Mouse (Mus musculus) intestine, embryonic 16.5 days (tissue): Measurements from ENCODE around the gene Mlh1. TPM values are rescaled to one million over a fixed set of nuclear protein-coding genes. Genes with fewer than 3 reads are reported as not detected.

Experiments used
- ATAC-seq: fragments of 200-750 bp; cut with Nextera tagmentation; 2 replicates; pipeline ENCODE4 v1.8.0; 2017; ENCODE audit warnings: moderate TSS enrichment, moderate library complexity
- H3K27ac ChIP-seq: fragments of 300-500 bp; sonication (generic); 2 replicates; pipeline ENCODE4 v1.5.1; 2014; ENCODE audit warnings: mild to moderate bottlenecking, low read length
- H3K27me3 ChIP-seq: fragments of 300-500 bp; sonication (generic); replicated peaks from 2 replicates; pipeline ENCODE4 v1.6.1; 2014; ENCODE audit warnings: low read length, control low read depth, mixed read lengths; ENCODE audit not compliant: control insufficient read depth, insufficient read depth
- H3K36me3 ChIP-seq: fragments of 300-500 bp; sonication (generic); 2 replicates; pipeline ENCODE4 v1.6.1; 2014; ENCODE audit warnings: low read length, control low read depth; ENCODE audit not compliant: control insufficient read depth, insufficient read depth
- H3K4me1 ChIP-seq: fragments of 300-500 bp; sonication (generic); 2 replicates; pipeline ENCODE4 v1.6.1; 2014; ENCODE audit warnings: low read length, control low read depth, mixed read lengths; ENCODE audit not compliant: control insufficient read depth, insufficient read depth
- H3K4me2 ChIP-seq: fragments of 300-500 bp; sonication (generic); 2 replicates; pipeline ENCODE4 v1.6.1; 2014; ENCODE audit warnings: low read depth, low read length, control low read depth
- H3K4me3 ChIP-seq: fragments of 300-500 bp; sonication (generic); 2 replicates; pipeline ENCODE4 v1.5.1; 2014; ENCODE audit warnings: mild to moderate bottlenecking, low read length
- H3K9ac ChIP-seq: fragments of 300-500 bp; sonication (generic); 2 replicates; pipeline ENCODE4 v1.6.1; 2014; ENCODE audit warnings: low read depth, low read length
- H3K9me3 ChIP-seq: fragments of 300-500 bp; sonication (generic); 2 replicates; pipeline ENCODE4 v1.6.1; 2016; ENCODE audit warnings: low read length, control low read depth; ENCODE audit not compliant: control insufficient read depth
- WGBS: fragments of 180-500 bp; shearing (Covaris S2); extraction: QIAGEN DNeasy Blood & Tissue Kit; methylation state at CpG from one replicate; pipeline ENCODE4 v1.1.7; 2014; 5-methylcytosine and 5-hydroxymethylcytosine counted together
- polyA plus RNA-seq: library from polyadenylated mRNA; unstranded; fragments of >200 nt; fragmentation: Nextera tagmentation; extraction: Ambion mirVana; gene quantifications from 2 replicates; pipeline ENCODE4 v1.2.1, GENCODE M21; 2015

The Mlh1 gene
- polyA plus RNA-seq, 1 experiment from 2014 or later: 43.3 TPM

GRCm38 (mm10) chr9:111211122-111212041, 60.2 kb downstream of the Mlh1 start:
- WGBS: 47% methylated on average over 10 of the region's 10 CpGs
- peak; percentile 86 for ATAC-seq
- no peaks in the 10 kb centered on the region for H3K9me3 ChIP-seq

GRCm38 (mm10) chr9:111210412-111210811, 61.2 kb downstream of the Mlh1 start:
- H3K27me3 ChIP-seq: no peaks in the 10 kb centered on the region
- no peaks in the 10 kb centered on the region for H3K9me3 ChIP-seq
- H3K4me1 ChIP-seq: peaks cover 22% of the 10 kb centered on the region
- no peak overlapping the region for H3K4me3 ChIP-seq
- H3K36me3 ChIP-seq: 0 out of 2 replicates have a peak, but pooled peaks cover 3% of the 10 kb centered on the region
- ATAC-seq: 0 out of 2 replicates have a peak, but pooled peaks have one; percentile 38
- H3K27ac ChIP-seq: no peak overlapping the region; the same call in 1 of the 2 replicates
- no peak overlapping the region for H3K9ac ChIP-seq
- H3K4me2 ChIP-seq: no peak overlapping the region
- 73% methylated on average over 4 of the region's 4 CpGs for WGBS

More at GRCm38 (mm10) chr9:111211122-111212041, 60.2 kb downstream of the Mlh1 start:
- Histone ChIP-seq H3K27me3 (no peaks in the 10 kb centered on the region), H3K4me2 (no peak overlapping the region), H3K4me3 (no peak overlapping the region), H3K4me1 (peaks cover 22% of the 10 kb centered on the region), H3K27ac (peak overlapping the region; percentile 86), H3K36me3 (0 out of 2 replicates have a peak, but pooled peaks cover 3% of the 10 kb centered on the region), H3K9ac (no peak overlapping the region)

- H3K27ac ChIP-seq: no peak overlapping the region
- ATAC-seq: no peak
- no peak overlapping the region for H3K9ac ChIP-seq
- H3K4me3 ChIP-seq: no peak overlapping the region
- no peaks in the 10 kb centered on the region for H3K27me3 ChIP-seq
- H3K4me2 ChIP-seq: no peak overlapping the region
- WGBS: 94% methylated on average over 7 of the region's 7 CpGs
- H3K36me3 ChIP-seq: 0 out of 2 replicates have a peak, but pooled peaks cover 3% of the 10 kb centered on the region
- peaks cover 27% of the 10 kb centered on the region for H3K4me1 ChIP-seq
- H3K9me3 ChIP-seq: no peaks in the 10 kb centered on the region
Observed at GRCm38 (mm10) chr9:111209158-111209699, 62.4 kb downstream of the Mlh1 start.

GRCm38 (mm10) chr9:111208185-111208584, 63.4 kb downstream of the Mlh1 start:
- no peak overlapping the region for H3K9ac ChIP-seq

GRCm38 (mm10) chr9:111207683-111208082, 63.9 kb downstream of the Mlh1 start:
- Histone ChIP-seq H3K27me3 (no peaks in the 10 kb centered on the region), H3K4me1 (peaks cover 21% of the 10 kb centered on the region), H3K36me3 (peaks cover 3% of the 10 kb centered on the region; the same call in 1 of the 2 replicates), H3K4me3 (no peak overlapping the region), H3K9me3 (no peaks in the 10 kb centered on the region), H3K4me2 (no peak overlapping the region), H3K27ac (no peak overlapping the region), H3K9ac (no peak overlapping the region)
- ATAC-seq: no peak
- WGBS: 57% methylated on average over 3 of the region's 3 CpGs

More at GRCm38 (mm10) chr9:111208185-111208584, 63.4 kb downstream of the Mlh1 start:
- no peaks in the 10 kb centered on the region for H3K27me3 ChIP-seq
- ATAC-seq: no peak
- peaks cover 25% of the 10 kb centered on the region for H3K4me1 ChIP-seq
- peaks cover 3% of the 10 kb centered on the region; the same call in 1 of the 2 replicates for H3K36me3 ChIP-seq
- no peak overlapping the region for H3K27ac ChIP-seq
- no peak overlapping the region for H3K4me3 ChIP-seq
- H3K9me3 ChIP-seq: no peaks in the 10 kb centered on the region
- no peak overlapping the region for H3K4me2 ChIP-seq
- WGBS: 94% methylated on average over 3 of the region's 3 CpGs

GRCm38 (mm10) chr9:111204601-111205375, 66.8 kb downstream of the Mlh1 start:
- no peak overlapping the region for H3K9ac ChIP-seq
- peaks cover 7% of the 10 kb centered on the region; the same call in 1 of the 2 replicates for H3K36me3 ChIP-seq
- WGBS: 63% methylated on average over 9 of the region's 9 CpGs
- no peak overlapping the region for H3K27ac ChIP-seq
- no peak overlapping the region for H3K4me2 ChIP-seq
- H3K9me3 ChIP-seq: no peaks in the 10 kb centered on the region
- no peak for ATAC-seq
- H3K27me3 ChIP-seq: no peaks in the 10 kb centered on the region
- no peak overlapping the region for H3K4me3 ChIP-seq
- H3K4me1 ChIP-seq: 0 out of 2 replicates have a peak, but pooled peaks cover 6% of the 10 kb centered on the region

- Histone ChIP-seq H3K4me1 (0 out of 2 replicates have a peak, but pooled peaks cover 6% of the 10 kb centered on the region), H3K9ac (no peak overlapping the region), H3K4me3 (no peak overlapping the region), H3K4me2 (no peak overlapping the region), H3K27me3 (no peaks in the 10 kb centered on the region), H3K9me3 (no peaks in the 10 kb centered on the region), H3K36me3 (peaks cover 7% of the 10 kb centered on the region), H3K27ac (no peak overlapping the region)
- ATAC-seq: no peak
Observed at GRCm38 (mm10) chr9:111200208-111200607, 71.4 kb downstream of the Mlh1 start.

GRCm38 (mm10) chr9:111198332-111198731, 73.3 kb downstream of the Mlh1 start:
- 86% methylated on average over 1 of the region's 1 CpGs for WGBS
- Histone ChIP-seq H3K4me2 (no peak overlapping the region), H3K4me3 (no peak overlapping the region), H3K27me3 (no peaks in the 10 kb centered on the region), H3K9ac (no peak overlapping the region), H3K4me1 (no peaks in the 10 kb centered on the region), H3K9me3 (no peaks in the 10 kb centered on the region), H3K36me3 (peaks cover 7% of the 10 kb centered on the region), H3K27ac (no peak overlapping the region)
- ATAC-seq: no peak

- no peak overlapping the region for H3K4me3 ChIP-seq
- WGBS: 86% methylated on average over 4 of the region's 4 CpGs
- H3K27ac ChIP-seq: no peak overlapping the region
- H3K27me3 ChIP-seq: no peaks in the 10 kb centered on the region
- no peak overlapping the region for H3K9ac ChIP-seq
- H3K9me3 ChIP-seq: no peaks in the 10 kb centered on the region
- H3K36me3 ChIP-seq: peaks cover 7% of the 10 kb centered on the region
- no peak overlapping the region for H3K4me2 ChIP-seq
- ATAC-seq: no peak
- no peaks in the 10 kb centered on the region for H3K4me1 ChIP-seq
Observed at GRCm38 (mm10) chr9:111197712-111198111, 73.9 kb downstream of the Mlh1 start.
